ENCODE assay signal across 9 mouse cellular contexts in the genomic region with DNA sequence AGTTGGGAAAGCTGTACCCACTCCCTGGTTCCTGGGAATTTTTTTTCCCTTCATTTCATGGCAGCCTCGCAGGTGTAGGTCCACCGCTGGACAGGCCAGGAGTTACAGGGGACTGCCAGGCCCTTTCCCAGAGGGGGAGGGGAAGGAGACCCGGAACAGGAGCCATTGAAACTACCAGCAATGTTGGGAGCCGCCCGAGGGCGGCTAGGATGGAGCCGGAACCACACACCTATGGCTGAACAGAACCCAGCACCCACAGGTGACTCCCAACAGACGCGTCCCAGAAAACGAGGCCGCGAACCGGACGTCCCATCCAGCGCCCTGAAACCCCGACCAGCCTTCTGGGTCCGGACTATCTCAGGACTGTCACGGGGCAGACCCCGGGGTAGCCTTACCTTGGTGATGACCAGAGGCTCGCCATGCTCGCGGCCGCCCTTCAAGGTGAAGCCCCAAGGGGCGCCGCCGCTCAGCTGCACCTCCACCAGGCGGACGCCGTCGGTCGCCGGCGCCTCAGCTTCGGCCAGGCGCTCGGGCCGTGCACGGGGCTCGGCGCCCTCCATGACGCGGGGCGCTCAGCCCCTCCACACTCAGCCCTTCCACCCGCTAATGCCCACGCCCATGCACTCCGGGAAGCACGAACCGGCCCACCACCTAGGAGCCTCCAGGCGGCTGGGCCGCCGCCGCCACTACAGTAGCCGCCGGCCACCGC. TPM values are rescaled to one million over a fixed set of nuclear protein-coding genes. Genes with fewer than 3 reads are reported as not detected.
A peak's percentile ranks its signal among the peaks of the same experiment; 100 is the strongest.
DNase-seq lines count a peak whose midpoint lies in the region; ATAC-seq and TF ChIP-seq lines count a peak whose summit lies in the region.
"Had no signal": no experiment of that assay in that cellular context is flagged by ENCODE, and none has a peak within 500 bp of the region (broad histone marks: within the 10 kb centered on the region; RNA-seq: fewer than 3 reads in every experiment).

A gene (minus strand): TSS at position 575 of the 709 bp plus-strand sequence.

- H3K4me3 ChIP-seq in layer of hippocampus, adult 2 months: peak within 1 kb of the TSS; percentile 61
- H3K4me3 ChIP-seq in heart, embryonic 12.5 days: peak within 1 kb of the TSS; percentile 62
- H3K4me3 ChIP-seq in kidney, postnatal 0 days (replicated peaks; ENCODE audit: low read depth, low read length): peak within 1 kb of the TSS; percentile 62
- peak within 1 kb of the TSS; percentile 57 for H3K4me3 ChIP-seq in liver, embryonic 16.5 days (ENCODE audit: low read depth, low read length)
- peak within 1 kb of the TSS; percentile 96 for H3K4me3 ChIP-seq in small intestine, adult 2 months (ENCODE audit: low read depth, low read length)
- H3K4me3 ChIP-seq: myocyte had no signal

- 0 out of 2 replicates have a peak, but pooled peaks have one; percentile 14 for TF ChIP-seq POLR2A in small intestine, adult 2 months (IDR thresholded peaks at IDR 0.05; ENCODE audit: low read depth, low read length)

- 0 out of 2 replicates have a peak, but pooled peaks have one; percentile 15 for ATAC-seq in common myeloid progenitor, adult 5-6 weeks (replicated peaks; ENCODE audit: low read depth, poor library complexity, severe bottlenecking)
- peak; percentile 57 for ATAC-seq in heart, embryonic 12.5 days (ENCODE audit: insufficient number of reproducible peaks, low FRiP score)
- peak; percentile 77 for ATAC-seq in kidney, postnatal 0 days (replicated peaks; ENCODE audit: low FRiP score, low read depth)
- peak; percentile 31; the same call in 1 of the 2 replicates for ATAC-seq in liver, embryonic 16.5 days (ENCODE audit: low read depth)
- no peak for ATAC-seq in activated CD4-positive, CD25-positive, alpha-beta regulatory T cell, adult 4 months

- no peaks in the 10 kb centered on the region for H3K36me3 ChIP-seq in heart, embryonic 12.5 days
- no peaks in the 10 kb centered on the region for H3K36me3 ChIP-seq in kidney, postnatal 0 days (ENCODE audit: insufficient read depth, low read length)
- H3K36me3 ChIP-seq in liver, embryonic 16.5 days (ENCODE audit: control insufficient read depth, insufficient read depth): no peaks in the 10 kb centered on the region
- no peaks in the 10 kb centered on the region for H3K36me3 ChIP-seq in small intestine, adult 2 months (ENCODE audit: control insufficient read depth, insufficient read depth, low read length)

- WGBS in heart, embryonic 12.5 days: 10% methylated on average over 43 of the region's 55 CpGs
- WGBS in kidney, postnatal 0 days: 17% methylated on average over 53 of the region's 55 CpGs
- WGBS in liver, embryonic 16.5 days (ENCODE audit: insufficient replicate concordance): 13% methylated on average over 55 of the region's 55 CpGs
- 14% methylated on average over 50 of the region's 55 CpGs for WGBS in small intestine, adult 2 months

- peak within 1 kb of the TSS; percentile 62; the same call in 1 of the 2 replicates for H3K27ac ChIP-seq in layer of hippocampus, adult 2 months
- H3K27ac ChIP-seq in heart, embryonic 12.5 days (ENCODE audit: poor library complexity, severe bottlenecking): peak within 1 kb of the TSS; percentile 76
- peak within 1 kb of the TSS; percentile 90 for H3K27ac ChIP-seq in kidney, postnatal 0 days
- peak within 1 kb of the TSS; percentile 37; the same call in 1 of the 2 replicates for H3K27ac ChIP-seq in liver, embryonic 16.5 days (ENCODE audit: low read length)
- peak within 1 kb of the TSS; percentile 72 for H3K27ac ChIP-seq in small intestine, adult 2 months (ENCODE audit: insufficient read depth, low read depth, low read length)

- peak within 1 kb of the TSS; percentile 66 for H3K4me2 ChIP-seq in heart, embryonic 12.5 days
- peak within 1 kb of the TSS; percentile 58 for H3K4me2 ChIP-seq in kidney, postnatal 0 days (ENCODE audit: low read length)
- peak within 1 kb of the TSS; percentile 13; the same call in 1 of the 2 replicates for H3K4me2 ChIP-seq in liver, embryonic 16.5 days (ENCODE audit: low read depth, low read length)

- no peak for TF ChIP-seq CTCF in layer of hippocampus, adult 2 months (conservative IDR thresholded peaks at IDR 0.05)
- no peak for TF ChIP-seq CTCF in kidney, postnatal 0 days (IDR thresholded peaks at IDR 0.05; ENCODE audit: low read depth)
- no peak for TF ChIP-seq CTCF in small intestine, adult 2 months (IDR thresholded peaks at IDR 0.05; ENCODE audit: extremely low read depth, insufficient read length, insufficient replicate concordance, low read depth, low read length)

- DNase-seq in layer of hippocampus, adult 2 months (ENCODE audit: low spot score in 2 of 2): no peak
- no peak for DNase-seq in layer of hippocampus, adult 9-11 months
- peak; percentile 14 for DNase-seq in kidney, postnatal 0 days (ENCODE audit: low spot score)

- H3K9me3 ChIP-seq in heart, embryonic 12.5 days (replicated peaks): no peaks in the 10 kb centered on the region
- no peaks in the 10 kb centered on the region for H3K9me3 ChIP-seq in kidney, postnatal 0 days (replicated peaks; ENCODE audit: low read length)
- no peaks in the 10 kb centered on the region for H3K9me3 ChIP-seq in liver, embryonic 16.5 days (replicated peaks; ENCODE audit: control insufficient read depth, low read length)

- H3K9ac ChIP-seq in heart, embryonic 12.5 days: peak within 1 kb of the TSS; percentile 80
- H3K9ac ChIP-seq in kidney, postnatal 0 days (ENCODE audit: low read depth, low read length): peak within 1 kb of the TSS; percentile 73
- peak within 1 kb of the TSS; percentile 34; the same call in 1 of the 2 replicates for H3K9ac ChIP-seq in liver, embryonic 16.5 days (ENCODE audit: low read depth, low read length)

- peaks cover 5% of the 10 kb centered on the region; the same call in 1 of the 2 replicates for H3K4me1 ChIP-seq in heart, embryonic 12.5 days (replicated peaks)
- no peaks in the 10 kb centered on the region for H3K4me1 ChIP-seq in kidney, postnatal 0 days (replicated peaks; ENCODE audit: insufficient read depth, low read length)
- H3K4me1 ChIP-seq in liver, embryonic 16.5 days (ENCODE audit: control insufficient read depth, low read depth, low read length): no peaks in the 10 kb centered on the region
- H3K4me1 ChIP-seq in small intestine, adult 2 months (ENCODE audit: control insufficient read depth, insufficient read depth, insufficient read length, low read length): no peaks in the 10 kb centered on the region

- H3K27me3 ChIP-seq in heart, embryonic 12.5 days (replicated peaks): peaks cover 10% of the 10 kb centered on the region
- H3K27me3 ChIP-seq in kidney, postnatal 0 days (ENCODE audit: insufficient read depth, low read length): no peaks in the 10 kb centered on the region
- H3K27me3 ChIP-seq in liver, embryonic 16.5 days (ENCODE audit: control insufficient read depth, insufficient read depth, low read depth, low read length): peaks cover 15% of the 10 kb centered on the region
- H3K27me3 ChIP-seq in small intestine, adult 2 months (ENCODE audit: control insufficient read depth, insufficient read depth, low read length): no peaks in the 10 kb centered on the region

RNA-seq across cellular contexts. Expression of the gene that starts here (rescaled TPM):
- total RNA-seq in layer of hippocampus, adult 2 months (2021): 10 to 100 TPM; 87.6 to 92.2 TPM
- total RNA-seq in common myeloid progenitor, adult 5-6 weeks (2017): not detected in 2 replicates
- 5.9 and 7.0 TPM in 2 replicates for polyA plus RNA-seq in heart, embryonic 12.5 days (2016; fragmentation: Nextera tagmentation; extraction: Ambion mirVana)
- 5.9 and 6.0 TPM in 2 replicates for polyA plus RNA-seq in kidney, postnatal 0 days (2015; fragmentation: Nextera tagmentation; extraction: Ambion mirVana)
- 0.95 and 1.3 TPM in 2 replicates for polyA plus RNA-seq in liver, embryonic 16.5 days (2015; fragmentation: Nextera tagmentation; extraction: Ambion mirVana)
- 2.6 and 3.0 TPM in 2 replicates for polyA plus RNA-seq in small intestine, adult 2 months (2012; rRNA removed)
- polyA plus RNA-seq in activated CD4-positive, CD25-positive, alpha-beta regulatory T cell, adult 4 months (2017; shearing (Covaris generic)): not detected

Comparison
In these comparisons a context has a peak if more than half of its experiments do, and no peak if none do; other contexts are left out.
1. RNA of the gene that starts here (total RNA-seq): 87.6 to 92.2 TPM in layer of hippocampus, adult 2 months; not detected in common myeloid progenitor, adult 5-6 weeks; every median in the first group is over 10 times any median in the second.
2. Peak in ATAC-seq in common myeloid progenitor, adult 5-6 weeks; RNA of the gene not detected or under 1 TPM.
3. H3K27ac ChIP-seq: peak in every context shown above with its lines; median percentile 90 in kidney, postnatal 0 days; 76 in heart, embryonic 12.5 days; 72 in small intestine, adult 2 months; 62 in layer of hippocampus, adult 2 months; 37 in liver, embryonic 16.5 days.
4. H3K4me2 ChIP-seq: peak in every context shown above with its lines; median percentile 66 in heart, embryonic 12.5 days; 58 in kidney, postnatal 0 days; 13 in liver, embryonic 16.5 days.
5. Peak in every context shown above with its lines, with median percentiles within 50 percentile points of each other: H3K4me3 ChIP-seq and H3K9ac ChIP-seq.